Mouse (Mus musculus) embryonic facial prominence, embryonic 11.5 days (tissue): Measurements from ENCODE around the gene Gins1. TPM values are rescaled to one million over a fixed set of nuclear protein-coding genes. Genes with fewer than 3 reads are reported as not detected.

Experiments used
- ATAC-seq: fragments of 200-750 bp; cut with Nextera tagmentation; replicated peaks from 2 replicates; pipeline ENCODE4 v1.8.0; 2017; ENCODE audit warnings: low read depth; ENCODE audit not compliant: insufficient number of reproducible peaks, low FRiP score, low TSS enrichment
- DNase-seq: peaks from one replicate; pipeline ENCODE4 v3.0.0-alpha.2; 2015; ENCODE audit warnings: low spot score
- H3K27ac ChIP-seq: fragments of 300-500 bp; sonication (generic); replicated peaks from 2 replicates; pipeline ENCODE4 v1.5.1; 2014; ENCODE audit warnings: mild to moderate bottlenecking, low read depth, low read length, control low read depth
- H3K27me3 ChIP-seq: fragments of 300-500 bp; sonication (generic); 2 replicates; pipeline ENCODE4 v1.6.1; 2014; ENCODE audit warnings: mild to moderate bottlenecking, low read length, moderate library complexity, mixed read lengths; ENCODE audit not compliant: control insufficient read depth, insufficient read depth
- H3K36me3 ChIP-seq: fragments of 300-500 bp; sonication (generic); replicated peaks from 2 replicates; pipeline ENCODE4 v1.6.1; 2014; ENCODE audit warnings: low read depth, mild to moderate bottlenecking, low read length, moderate library complexity, mixed read lengths; ENCODE audit not compliant: control insufficient read depth, insufficient read depth
- H3K4me1 ChIP-seq: fragments of 300-500 bp; sonication (generic); 2 replicates; pipeline ENCODE4 v1.6.1; 2014; ENCODE audit warnings: low read length, mixed read lengths; ENCODE audit not compliant: control insufficient read depth, insufficient read depth
- H3K4me2 ChIP-seq: fragments of 300-500 bp; sonication (generic); 2 replicates; pipeline ENCODE4 v1.6.1; 2014; ENCODE audit warnings: low read depth, mild to moderate bottlenecking, control low read depth, low read length, moderate library complexity
- H3K4me3 ChIP-seq: fragments of 300-500 bp; sonication (generic); 2 replicates; pipeline ENCODE4 v1.5.1; 2014; ENCODE audit warnings: low read depth, low read length, control low read depth
- H3K9ac ChIP-seq: fragments of 300-500 bp; sonication (generic); replicated peaks from 2 replicates; pipeline ENCODE4 v1.6.1; 2014; ENCODE audit warnings: mild to moderate bottlenecking, control low read depth, low read length
- H3K9me3 ChIP-seq: fragments of 300-500 bp; sonication (generic); replicated peaks from 2 replicates; pipeline ENCODE4 v1.6.1; 2016; ENCODE audit warnings: mild to moderate bottlenecking, low read length, inconsistent platforms, mixed read lengths; ENCODE audit not compliant: control insufficient read depth
- WGBS: fragments of 180-500 bp; shearing (Covaris S2); extraction: QIAGEN DNeasy Blood & Tissue Kit; methylation state at CpG from one replicate; pipeline ENCODE4 v1.1.7; 2014; 5-methylcytosine and 5-hydroxymethylcytosine counted together
- polyA plus RNA-seq: library from polyadenylated mRNA; unstranded; fragments of >200 nt; fragmentation: Nextera tagmentation; extraction: Ambion mirVana; gene quantifications from 2 replicates; pipeline ENCODE4 v1.2.1, GENCODE M21; 2014

The Gins1 gene
- polyA plus RNA-seq, 1 experiment from 2014 or later = 87.7 TPM

DNA sequence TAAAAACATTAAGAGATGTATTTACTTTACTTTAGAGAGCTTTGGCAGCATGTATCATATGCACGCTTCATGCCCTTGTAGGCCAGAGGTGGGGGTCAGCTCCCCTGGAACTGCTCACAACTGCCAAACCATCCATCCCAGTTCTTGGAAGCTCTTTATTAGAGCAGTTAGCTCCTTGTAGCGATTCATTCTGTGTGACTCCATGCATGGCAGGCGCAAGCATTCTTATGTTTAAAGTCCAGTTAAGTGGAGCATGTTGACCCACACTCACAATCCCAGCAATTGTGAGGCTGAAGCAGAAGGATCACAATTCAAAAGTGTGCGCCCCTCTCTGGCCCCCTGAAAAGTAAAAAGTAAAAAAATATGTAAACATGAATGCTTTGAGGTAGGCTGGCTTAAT, 27.6 kb upstream of the Gins1 start:
- Histone ChIP-seq H3K4me3 (no peak overlapping the region), H3K9me3 (no peaks in the 10 kb centered on the region), H3K4me2 (no peak overlapping the region), H3K27me3 (no peaks in the 10 kb centered on the region), H3K4me1 (no peaks in the 10 kb centered on the region), H3K9ac (no peak overlapping the region), H3K27ac (no peak overlapping the region), H3K36me3 (no peaks in the 10 kb centered on the region)
- WGBS = 86% methylated on average over 4 of the region's 4 CpGs
- no peak for DNase-seq
- no peak for ATAC-seq

- 89% methylated on average over 8 of the region's 8 CpGs for WGBS
- ATAC-seq = peak; percentile 54; the same call in 1 of the 2 replicates
- Histone ChIP-seq H3K27ac (no peak overlapping the region), H3K4me3 (no peak overlapping the region), H3K27me3 (no peaks in the 10 kb centered on the region), H3K4me1 (no peaks in the 10 kb centered on the region), H3K4me2 (no peak overlapping the region), H3K9me3 (no peaks in the 10 kb centered on the region), H3K36me3 (no peaks in the 10 kb centered on the region), H3K9ac (no peak overlapping the region)
- DNase-seq = no peak
These were observed 21.0 kb upstream of the Gins1 start for GRCm38 (mm10) chr2:150884075-150884778.

DNA sequence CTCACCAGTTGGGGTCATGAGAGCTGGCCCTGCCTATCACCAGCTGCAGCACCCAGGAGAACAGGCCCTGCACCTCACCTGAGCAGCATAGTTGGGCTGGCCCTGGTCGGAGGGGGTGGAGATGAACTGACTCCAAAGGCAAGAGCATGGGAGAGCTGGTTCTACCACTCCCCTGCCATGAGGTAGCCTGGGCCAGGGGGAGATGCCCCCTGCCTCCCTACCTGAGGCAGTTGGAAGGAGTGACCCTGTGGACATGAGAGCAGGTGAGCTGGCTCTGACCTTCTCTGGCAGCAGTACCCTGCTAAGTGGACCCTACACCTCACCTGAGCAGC, 20.5 kb upstream of the Gins1 start:
- DNase-seq = no peak
- H3K4me3 ChIP-seq = no peak overlapping the region
- no peak overlapping the region for H3K4me2 ChIP-seq
- no peaks in the 10 kb centered on the region for H3K4me1 ChIP-seq
- 94% methylated on average over 1 of the region's 1 CpGs for WGBS
- H3K9ac ChIP-seq = no peak overlapping the region
- H3K9me3 ChIP-seq = no peaks in the 10 kb centered on the region
- H3K36me3 ChIP-seq = no peaks in the 10 kb centered on the region
- H3K27me3 ChIP-seq = no peaks in the 10 kb centered on the region
- 0 out of 2 replicates have a peak, but pooled peaks have one; percentile 21 for ATAC-seq
- no peak overlapping the region for H3K27ac ChIP-seq

DNA sequence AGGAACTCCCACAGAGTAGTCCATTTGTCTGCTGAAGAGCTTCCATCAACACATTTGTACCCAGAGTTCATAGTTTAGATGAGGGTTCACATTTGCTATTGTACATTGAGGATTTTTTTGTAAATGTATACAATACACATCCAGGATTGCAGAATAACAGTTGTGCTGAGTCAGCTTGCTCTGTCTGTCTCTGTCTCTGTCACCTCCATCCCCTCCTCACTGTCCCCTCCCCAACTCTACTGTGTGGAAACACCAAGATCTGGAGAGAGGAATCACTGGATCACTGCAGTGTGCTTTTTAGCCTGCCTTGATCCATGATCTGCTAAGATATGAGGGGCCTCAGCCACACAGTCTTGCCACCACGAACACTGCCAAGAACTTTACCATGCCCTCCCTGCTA, 19.4 kb upstream of the Gins1 start:
- DNase-seq = no peak
- Histone ChIP-seq H3K36me3 (no peaks in the 10 kb centered on the region), H3K4me3 (no peak overlapping the region), H3K9me3 (no peaks in the 10 kb centered on the region), H3K4me2 (no peak overlapping the region), H3K27me3 (no peaks in the 10 kb centered on the region), H3K4me1 (no peaks in the 10 kb centered on the region), H3K9ac (no peak overlapping the region), H3K27ac (no peak overlapping the region)
- 94% methylated on average over 1 of the region's 1 CpGs for WGBS
- ATAC-seq = no peak

DNA sequence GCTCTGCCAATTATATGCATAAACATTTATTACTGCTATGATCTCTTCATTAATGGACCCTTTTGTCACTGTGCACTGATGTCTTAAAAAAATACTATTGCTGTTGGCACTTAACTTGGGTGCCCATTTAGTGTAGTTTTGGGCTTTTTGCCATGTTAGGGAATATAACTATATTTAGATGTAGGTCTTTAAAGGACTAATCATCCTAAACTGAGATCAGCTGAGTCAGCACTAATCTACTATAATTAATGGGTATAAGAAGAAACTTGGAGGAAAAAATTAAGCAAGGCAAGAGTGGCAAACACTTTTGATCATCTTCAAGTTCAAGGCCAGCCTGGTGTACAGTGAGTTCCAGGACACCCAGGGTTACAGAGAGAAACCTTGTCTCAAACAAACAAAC, 18.9 kb upstream of the Gins1 start:
- Histone ChIP-seq H3K4me3 (no peak overlapping the region), H3K27me3 (no peaks in the 10 kb centered on the region), H3K4me1 (no peaks in the 10 kb centered on the region), H3K9me3 (no peaks in the 10 kb centered on the region), H3K4me2 (no peak overlapping the region), H3K9ac (no peak overlapping the region), H3K27ac (no peak overlapping the region), H3K36me3 (no peaks in the 10 kb centered on the region)
- DNase-seq (no peak), ATAC-seq (no peak)

- ATAC-seq = no peak
- 85% methylated on average over 2 of the region's 2 CpGs for WGBS
- no peaks in the 10 kb centered on the region for H3K27me3 ChIP-seq
- no peaks in the 10 kb centered on the region for H3K9me3 ChIP-seq
- no peaks in the 10 kb centered on the region for H3K36me3 ChIP-seq
- H3K4me2 ChIP-seq = no peak overlapping the region
- no peak overlapping the region for H3K4me3 ChIP-seq
- DNase-seq = no peak
- no peak overlapping the region for H3K27ac ChIP-seq
- no peaks in the 10 kb centered on the region for H3K4me1 ChIP-seq
- no peak overlapping the region for H3K9ac ChIP-seq
These were observed 17.8 kb upstream of the Gins1 start for GRCm38 (mm10) chr2:150887370-150887769.

DNA sequence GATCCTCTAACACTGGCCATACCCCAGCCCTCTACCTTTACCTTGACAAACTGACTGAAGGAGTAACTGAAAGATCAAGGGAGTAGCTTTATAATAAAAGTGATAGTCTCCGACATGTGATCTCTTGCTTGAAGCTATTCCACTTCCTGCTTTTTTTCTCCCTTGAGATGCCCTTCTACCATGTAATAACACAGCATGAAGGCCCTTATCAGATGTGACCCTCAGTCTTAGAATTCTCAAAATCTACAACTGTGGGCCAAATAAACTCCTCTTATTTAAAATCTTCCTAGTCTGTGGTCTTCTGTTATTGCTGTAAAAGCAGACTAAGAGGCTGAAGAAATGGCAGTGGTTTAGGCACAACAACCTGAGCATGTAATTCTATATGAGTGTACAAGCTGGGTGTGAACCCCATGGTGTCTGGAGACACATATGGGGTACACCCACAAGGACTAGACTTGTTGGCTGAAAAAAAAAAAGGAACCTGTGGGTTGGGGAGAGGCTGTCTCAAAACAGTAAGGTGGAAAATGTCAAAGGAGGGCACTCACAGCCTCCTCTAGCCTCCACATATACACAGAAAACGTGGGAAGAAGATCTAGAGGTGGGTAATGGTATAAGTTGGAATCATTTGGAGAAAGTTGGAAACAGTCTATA, 10.5 kb upstream of the Gins1 start:
- H3K4me3 ChIP-seq = no peak overlapping the region
- no peak overlapping the region for H3K27ac ChIP-seq
- H3K36me3 ChIP-seq = no peaks in the 10 kb centered on the region
- DNase-seq = no peak
- 85% methylated on average over 2 of the region's 2 CpGs for WGBS
- no peaks in the 10 kb centered on the region for H3K4me1 ChIP-seq
- no peak for ATAC-seq
- H3K9me3 ChIP-seq = no peaks in the 10 kb centered on the region
- no peaks in the 10 kb centered on the region for H3K27me3 ChIP-seq
- H3K4me2 ChIP-seq = no peak overlapping the region
- no peak overlapping the region for H3K9ac ChIP-seq

- Histone ChIP-seq H3K9me3 (no peaks in the 10 kb centered on the region), H3K4me2 (no peak overlapping the region), H3K9ac (no peak overlapping the region), H3K27me3 (no peaks in the 10 kb centered on the region), H3K36me3 (no peaks in the 10 kb centered on the region), H3K27ac (no peak overlapping the region), H3K4me3 (no peak overlapping the region), H3K4me1 (no peaks in the 10 kb centered on the region)
- ATAC-seq = no peak
- 82% methylated on average over 7 of the region's 7 CpGs for WGBS
- no peak for DNase-seq
These were observed 9.4 kb upstream of the Gins1 start for GRCm38 (mm10) chr2:150895691-150896252.
